Mouse (Mus musculus): ENCODE data around the gene Vwa5b1.

- no peak for TF ChIP-seq POLR2A (IDR thresholded peaks at IDR 0.05; ENCODE audit: borderline replicate concordance, extremely low read depth, insufficient read depth, insufficient read length, poor library complexity, severe bottlenecking)
- TF ChIP-seq CTCF (IDR thresholded peaks at IDR 0.05; ENCODE audit: borderline replicate concordance, extremely low read depth, insufficient read depth, insufficient read length) = no peak
These were observed 87.5 kb downstream of the Vwa5b1 start for GRCm38 (mm10) chr4:138548124-138548561.

Measured in brain, embryonic 14.5 days (tissue).